Mouse (Mus musculus) embryonic facial prominence, embryonic 12.5 days (tissue): ENCODE data around the gene Vps37c. TPM values are rescaled to one million over a fixed set of nuclear protein-coding genes. Genes with fewer than 3 reads are reported as not detected.

Experiments
- ATAC-seq: fragments of 200-750 bp; cut with Nextera tagmentation; 2 replicates; pipeline ENCODE4 v1.8.0; 2017; ENCODE audit not compliant: insufficient number of reproducible peaks, insufficient read depth, low FRiP score, low TSS enrichment
- H3K27ac ChIP-seq: fragments of 300-500 bp; sonication (generic); 2 replicates; pipeline ENCODE4 v1.5.1; 2016; ENCODE audit warnings: mild to moderate bottlenecking
- H3K27me3 ChIP-seq: fragments of 300-500 bp; sonication (generic); 2 replicates; pipeline ENCODE4 v1.6.1; 2016; ENCODE audit warnings: mild to moderate bottlenecking, moderate library complexity
- H3K36me3 ChIP-seq: fragments of 300-500 bp; sonication (generic); 2 replicates; pipeline ENCODE4 v1.6.1; 2016; ENCODE audit warnings: mild to moderate bottlenecking
- H3K4me1 ChIP-seq: fragments of 300-500 bp; sonication (generic); 2 replicates; pipeline ENCODE4 v1.6.1; 2016
- H3K4me2 ChIP-seq: fragments of 300-500 bp; sonication (generic); replicated peaks from 2 replicates; pipeline ENCODE4 v1.6.1; 2016; ENCODE audit warnings: mild to moderate bottlenecking, moderate library complexity
- H3K4me3 ChIP-seq: fragments of 300-500 bp; sonication (generic); 2 replicates; pipeline ENCODE4 v1.5.1; 2016; ENCODE audit warnings: mild to moderate bottlenecking
- H3K9ac ChIP-seq: fragments of 300-500 bp; sonication (generic); 2 replicates; pipeline ENCODE4 v1.6.1; 2016; ENCODE audit warnings: mild to moderate bottlenecking, moderate library complexity
- H3K9me3 ChIP-seq: fragments of 300-500 bp; sonication (generic); 2 replicates; pipeline ENCODE4 v1.6.1; 2016; ENCODE audit warnings: mild to moderate bottlenecking, moderate library complexity
- WGBS: fragments of 180-500 bp; shearing (Covaris S2); methylation state at CpG from one replicate; pipeline ENCODE4 v1.1.7; 2016; 5-methylcytosine and 5-hydroxymethylcytosine counted together
- polyA plus RNA-seq: library from polyadenylated mRNA; unstranded; fragments of >200 nt; fragmentation: Nextera tagmentation; extraction: Ambion mirVana; gene quantifications from 2 replicates; pipeline ENCODE4 v1.2.1, GENCODE M21; 2016

The Vps37c gene
- polyA plus RNA-seq: 34.9 and 35.0 TPM in 2 replicates

- under 1% methylated on average over 74 of the region's 74 CpGs for WGBS
- H3K4me2 ChIP-seq: peak within 1 kb of the TSS; percentile 81
- H3K9ac ChIP-seq: peak within 1 kb of the TSS; percentile 79
- ATAC-seq: peak; percentile 91
- H3K36me3 ChIP-seq: no peaks in the 10 kb centered on the region
- H3K27me3 ChIP-seq: no peaks in the 10 kb centered on the region
- H3K4me1 ChIP-seq: peaks cover 19% of the 10 kb centered on the region
- peak within 1 kb of the TSS; percentile 73 for H3K4me3 ChIP-seq
- H3K27ac ChIP-seq: peak within 1 kb of the TSS; percentile 95
- H3K9me3 ChIP-seq: no peaks in the 10 kb centered on the region
Measured at GRCm38 (mm10) chr19:10688537-10689352, at the start of gene Vps37c. TSS of gene Vps37c (plus strand) at chr19:10688735.

- no peak overlapping the region for H3K9ac ChIP-seq
- 0 out of 2 replicates have a peak, but pooled peaks cover 3% of the 10 kb centered on the region for H3K27me3 ChIP-seq
- H3K27ac ChIP-seq: no peak overlapping the region
- H3K9me3 ChIP-seq: no peaks in the 10 kb centered on the region
- H3K4me3 ChIP-seq: no peak overlapping the region
- H3K36me3 ChIP-seq: no peaks in the 10 kb centered on the region
- no peak for ATAC-seq
- H3K4me1 ChIP-seq: peaks cover 12% of the 10 kb centered on the region
- WGBS: 10% methylated on average over 5 of the region's 5 CpGs
- H3K4me2 ChIP-seq: peak overlapping the region; percentile 30; the same call in 1 of the 2 replicates
Measured at GRCm38 (mm10) chr19:10640080-10640479, 48.5 kb upstream of the Vps37c start.

- ATAC-seq: peak; percentile 53; the same call in 1 of the 2 replicates
- Histone ChIP-seq H3K4me3 (no peak overlapping the region), H3K27ac (no peak overlapping the region), H3K9ac (no peak overlapping the region), H3K4me1 (peaks cover 9% of the 10 kb centered on the region; the same call in 1 of the 2 replicates), H3K36me3 (no peaks in the 10 kb centered on the region), H3K27me3 (no peaks in the 10 kb centered on the region), H3K9me3 (no peaks in the 10 kb centered on the region), H3K4me2 (peak overlapping the region; percentile 30; the same call in 1 of the 2 replicates)
- 38% methylated on average over 13 of the region's 13 CpGs for WGBS
Measured at GRCm38 (mm10) chr19:10640589-10641378, 47.8 kb upstream of the Vps37c start.

- no peak overlapping the region for H3K4me2 ChIP-seq
Measured at GRCm38 (mm10) chr19:10645616-10646015, 42.9 kb upstream of the Vps37c start.

GRCm38 (mm10) chr19:10648156-10648555 is 40.4 kb upstream of the Vps37c start:
- no peaks in the 10 kb centered on the region for H3K4me1 ChIP-seq
- no peak overlapping the region for H3K4me2 ChIP-seq
- no peak overlapping the region for H3K9ac ChIP-seq
- H3K27ac ChIP-seq: no peak overlapping the region
- H3K4me3 ChIP-seq: no peak overlapping the region
- no peak for ATAC-seq
- H3K27me3 ChIP-seq: no peaks in the 10 kb centered on the region
- H3K9me3 ChIP-seq: no peaks in the 10 kb centered on the region
- WGBS: 65% methylated on average over 8 of the region's 8 CpGs
- no peaks in the 10 kb centered on the region for H3K36me3 ChIP-seq

More at GRCm38 (mm10) chr19:10645616-10646015, 42.9 kb upstream of the Vps37c start:
- WGBS: 85% methylated on average over 2 of the region's 2 CpGs
- no peak overlapping the region for H3K9ac ChIP-seq
- no peaks in the 10 kb centered on the region for H3K27me3 ChIP-seq
- no peaks in the 10 kb centered on the region for H3K36me3 ChIP-seq
- ATAC-seq: no peak
- no peak overlapping the region for H3K27ac ChIP-seq
- H3K4me3 ChIP-seq: no peak overlapping the region
- no peaks in the 10 kb centered on the region for H3K9me3 ChIP-seq
- H3K4me1 ChIP-seq: peaks cover 2% of the 10 kb centered on the region; the same call in 1 of the 2 replicates

GRCm38 (mm10) chr19:10656058-10656457 is 32.5 kb upstream of the Vps37c start:
- no peak for ATAC-seq
- Histone ChIP-seq H3K9me3 (no peaks in the 10 kb centered on the region), H3K9ac (no peak overlapping the region), H3K4me2 (no peak overlapping the region), H3K27ac (no peak overlapping the region), H3K4me3 (no peak overlapping the region), H3K4me1 (no peaks in the 10 kb centered on the region), H3K27me3 (no peaks in the 10 kb centered on the region), H3K36me3 (no peaks in the 10 kb centered on the region)
- WGBS: 54% methylated on average over 3 of the region's 3 CpGs

- H3K4me1 ChIP-seq: no peaks in the 10 kb centered on the region
- no peak for ATAC-seq
- H3K36me3 ChIP-seq: no peaks in the 10 kb centered on the region
- no peak overlapping the region for H3K9ac ChIP-seq
- no peaks in the 10 kb centered on the region for H3K9me3 ChIP-seq
- no peak overlapping the region for H3K4me3 ChIP-seq
- no peaks in the 10 kb centered on the region for H3K27me3 ChIP-seq
- H3K4me2 ChIP-seq: no peak overlapping the region
- WGBS: 82% methylated on average over 5 of the region's 5 CpGs
- no peak overlapping the region for H3K27ac ChIP-seq
Measured at GRCm38 (mm10) chr19:10657742-10658141, 30.8 kb upstream of the Vps37c start.

- no peak overlapping the region for H3K27ac ChIP-seq
- H3K4me1 ChIP-seq: no peaks in the 10 kb centered on the region
- no peak overlapping the region for H3K4me3 ChIP-seq
- H3K36me3 ChIP-seq: no peaks in the 10 kb centered on the region
- 75% methylated on average over 2 of the region's 2 CpGs for WGBS
- no peak for ATAC-seq
- H3K9ac ChIP-seq: no peak overlapping the region
- no peaks in the 10 kb centered on the region for H3K27me3 ChIP-seq
- no peaks in the 10 kb centered on the region for H3K9me3 ChIP-seq
- no peak overlapping the region for H3K4me2 ChIP-seq
Measured at GRCm38 (mm10) chr19:10658406-10658805, 30.1 kb upstream of the Vps37c start.

GRCm38 (mm10) chr19:10661373-10661772 is 27.2 kb upstream of the Vps37c start:
- no peaks in the 10 kb centered on the region for H3K36me3 ChIP-seq
- no peak overlapping the region for H3K4me2 ChIP-seq
- H3K4me3 ChIP-seq: no peak overlapping the region
- no peaks in the 10 kb centered on the region for H3K4me1 ChIP-seq
- H3K27me3 ChIP-seq: no peaks in the 10 kb centered on the region
- H3K9ac ChIP-seq: no peak overlapping the region
- H3K9me3 ChIP-seq: no peaks in the 10 kb centered on the region
- no peak overlapping the region for H3K27ac ChIP-seq
- WGBS: 74% methylated on average over 5 of the region's 5 CpGs
- no peak for ATAC-seq

- Histone ChIP-seq H3K36me3 (no peaks in the 10 kb centered on the region), H3K9me3 (no peaks in the 10 kb centered on the region), H3K4me3 (no peak overlapping the region), H3K9ac (no peak overlapping the region), H3K4me1 (no peaks in the 10 kb centered on the region), H3K27me3 (no peaks in the 10 kb centered on the region), H3K4me2 (no peak overlapping the region), H3K27ac (no peak overlapping the region)
- WGBS: 81% methylated on average over 2 of the region's 2 CpGs
- no peak for ATAC-seq
Measured at GRCm38 (mm10) chr19:10661919-10662318, 26.6 kb upstream of the Vps37c start.

GRCm38 (mm10) chr19:10662665-10663064 is 25.9 kb upstream of the Vps37c start:
- Histone ChIP-seq H3K36me3 (no peaks in the 10 kb centered on the region), H3K9ac (no peak overlapping the region), H3K4me3 (no peak overlapping the region), H3K27me3 (no peaks in the 10 kb centered on the region), H3K9me3 (no peaks in the 10 kb centered on the region), H3K4me2 (no peak overlapping the region), H3K27ac (no peak overlapping the region), H3K4me1 (no peaks in the 10 kb centered on the region)
- ATAC-seq: no peak
- WGBS: 59% methylated on average over 3 of the region's 3 CpGs
